Mouse (Mus musculus) forebrain, embryonic 11.5 days (tissue): ENCODE results near the gene Dusp5. TPM values are rescaled to one million over a fixed set of nuclear protein-coding genes. Genes with fewer than 3 reads are reported as not detected.
A peak's percentile ranks its signal among the peaks of the same experiment; 100 is the strongest.

Source experiments
- ATAC-seq: fragments of 200-750 bp; cut with Nextera tagmentation; replicated peaks from 2 replicates; pipeline ENCODE4 v1.8.0; 2017; ENCODE audit warnings: moderate TSS enrichment; ENCODE audit not compliant: low FRiP score
- DNase-seq: peaks from one replicate; pipeline ENCODE4 v3.0.0-alpha.2; 2017; ENCODE audit warnings: low spot score
- H3K27ac ChIP-seq: fragments of 300-500 bp; sonication (generic); 2 replicates; pipeline ENCODE4 v1.5.1; 2014; ENCODE audit warnings: low read depth, low read length
- H3K27me3 ChIP-seq: fragments of 300-500 bp; sonication (generic); 2 replicates; pipeline ENCODE4 v1.6.1; 2014; ENCODE audit warnings: mild to moderate bottlenecking, low read length, mixed read lengths; ENCODE audit not compliant: control insufficient read depth, insufficient read depth
- H3K36me3 ChIP-seq: fragments of 300-500 bp; sonication (generic); 2 replicates; pipeline ENCODE4 v1.6.1; 2014; ENCODE audit warnings: mild to moderate bottlenecking, low read length, moderate library complexity, mixed read lengths; ENCODE audit not compliant: control insufficient read depth, insufficient read depth
- H3K4me1 ChIP-seq: fragments of 300-500 bp; sonication (generic); replicated peaks from 2 replicates; pipeline ENCODE4 v1.6.1; 2014; ENCODE audit warnings: low read length, mixed read lengths; ENCODE audit not compliant: control insufficient read depth, insufficient read depth
- H3K4me2 ChIP-seq: fragments of 300-500 bp; sonication (generic); 2 replicates; pipeline ENCODE4 v1.6.1; 2014; ENCODE audit warnings: low read depth, mild to moderate bottlenecking, low read length, moderate library complexity, mixed read lengths; ENCODE audit not compliant: severe bottlenecking
- H3K4me3 ChIP-seq: fragments of 300-500 bp; sonication (generic); 2 replicates; pipeline ENCODE4 v1.5.1; 2014; ENCODE audit warnings: low read depth, low read length
- H3K9ac ChIP-seq: fragments of 300-500 bp; sonication (generic); 2 replicates; pipeline ENCODE4 v1.6.1; 2014; ENCODE audit warnings: low read length
- H3K9me3 ChIP-seq: fragments of 300-500 bp; sonication (generic); 2 replicates; pipeline ENCODE4 v1.6.1; 2016; ENCODE audit warnings: low read length, mixed read lengths; ENCODE audit not compliant: control insufficient read depth
- WGBS: fragments of 180-500 bp; shearing (Covaris S2); extraction: QIAGEN DNeasy Blood & Tissue Kit; methylation state at CpG from one replicate; pipeline ENCODE4 v1.1.7; 2014; 5-methylcytosine and 5-hydroxymethylcytosine counted together
- polyA plus RNA-seq: library from polyadenylated mRNA; unstranded; fragments of >200 nt; fragmentation: Nextera tagmentation; extraction: Ambion mirVana; gene quantifications from 2 replicates; pipeline ENCODE4 v1.2.1, GENCODE M21; 2014

Gene Dusp5
- polyA plus RNA-seq, 1 experiment from 2014 or later: 4.4 TPM

- WGBS: 19% methylated on average over 10 of the region's 10 CpGs
- Histone ChIP-seq H3K4me3 (no peak overlapping the region), H3K4me2 (no peak overlapping the region), H3K36me3 (no peaks in the 10 kb centered on the region), H3K9ac (no peak overlapping the region), H3K27me3 (peaks cover 3% of the 10 kb centered on the region; the same call in 1 of the 2 replicates), H3K4me1 (peaks cover 8% of the 10 kb centered on the region; the same call in 1 of the 2 replicates), H3K9me3 (no peaks in the 10 kb centered on the region), H3K27ac (no peak overlapping the region)
- DNase-seq (no peak), ATAC-seq (no peak)
Observed at GRCm38 (mm10) chr19:53527480-53527879, 1.4 kb upstream of the Dusp5 start.

GRCm38 (mm10) chr19:53528131-53528621 lies 733 bp upstream of the Dusp5 start:
- peaks cover 8% of the 10 kb centered on the region; the same call in 1 of the 2 replicates for H3K4me1 ChIP-seq
- peak overlapping the region; percentile 88 for H3K4me2 ChIP-seq
- DNase-seq (peak; percentile 54), ATAC-seq (peak; percentile 40)
- no peaks in the 10 kb centered on the region for H3K36me3 ChIP-seq
- no peaks in the 10 kb centered on the region for H3K9me3 ChIP-seq
- peaks cover 3% of the 10 kb centered on the region; the same call in 1 of the 2 replicates for H3K27me3 ChIP-seq
- 1% methylated on average over 13 of the region's 13 CpGs for WGBS
- peak overlapping the region; percentile 42 for H3K4me3 ChIP-seq
- no peak overlapping the region for H3K27ac ChIP-seq
- H3K9ac ChIP-seq: peak overlapping the region; percentile 56

GRCm38 (mm10) chr19:53529455-53529704 lies 471 bp downstream of the Dusp5 start:
- Histone ChIP-seq H3K9me3 (no peaks in the 10 kb centered on the region), H3K4me3 (peak overlapping the region; percentile 42), H3K4me2 (peak overlapping the region; percentile 88), H3K9ac (peak overlapping the region; percentile 48), H3K27ac (no peak overlapping the region), H3K27me3 (peaks cover 3% of the 10 kb centered on the region; the same call in 1 of the 2 replicates), H3K4me1 (peaks cover 8% of the 10 kb centered on the region; the same call in 1 of the 2 replicates), H3K36me3 (no peaks in the 10 kb centered on the region)
- under 1% methylated on average over 36 of the region's 36 CpGs for WGBS
- DNase-seq (no peak), ATAC-seq (no peak; the same call in 1 of the 2 replicates)

- DNase-seq (no peak), ATAC-seq (peak; percentile 25)
- H3K9ac ChIP-seq: peak overlapping the region; percentile 48
- peaks cover 8% of the 10 kb centered on the region; the same call in 1 of the 2 replicates for H3K4me1 ChIP-seq
- H3K36me3 ChIP-seq: no peaks in the 10 kb centered on the region
- no peaks in the 10 kb centered on the region for H3K9me3 ChIP-seq
- H3K4me2 ChIP-seq: peak overlapping the region; percentile 88
- no peak overlapping the region for H3K27ac ChIP-seq
- H3K27me3 ChIP-seq: peaks cover 3% of the 10 kb centered on the region; the same call in 1 of the 2 replicates
- WGBS: 1% methylated on average over 31 of the region's 31 CpGs
- H3K4me3 ChIP-seq: peak overlapping the region; percentile 42
Observed at GRCm38 (mm10) chr19:53529705-53530562, 1.0 kb downstream of the Dusp5 start.

- H3K4me1 ChIP-seq: peaks cover 8% of the 10 kb centered on the region; the same call in 1 of the 2 replicates
- no peaks in the 10 kb centered on the region for H3K36me3 ChIP-seq
- H3K27ac ChIP-seq: no peak overlapping the region
- no peak overlapping the region for H3K4me2 ChIP-seq
- no peak for ATAC-seq
- DNase-seq: no peak
- no peak overlapping the region for H3K9ac ChIP-seq
- H3K27me3 ChIP-seq: peaks cover 3% of the 10 kb centered on the region; the same call in 1 of the 2 replicates
- no peaks in the 10 kb centered on the region for H3K9me3 ChIP-seq
- 35% methylated on average over 10 of the region's 10 CpGs for WGBS
- H3K4me3 ChIP-seq: no peak overlapping the region
Observed at GRCm38 (mm10) chr19:53531416-53531815, 2.5 kb downstream of the Dusp5 start.

- Histone ChIP-seq H3K27ac (no peak overlapping the region), H3K36me3 (no peaks in the 10 kb centered on the region), H3K4me3 (no peak overlapping the region), H3K9me3 (no peaks in the 10 kb centered on the region), H3K4me1 (peaks cover 8% of the 10 kb centered on the region; the same call in 1 of the 2 replicates), H3K27me3 (peaks cover 3% of the 10 kb centered on the region; the same call in 1 of the 2 replicates), H3K4me2 (no peak overlapping the region), H3K9ac (no peak overlapping the region)
- no peak for ATAC-seq
- no peak for DNase-seq
- WGBS: 45% methylated on average over 6 of the region's 6 CpGs
Observed at GRCm38 (mm10) chr19:53532021-53532420, 3.1 kb downstream of the Dusp5 start.

- no peak overlapping the region for H3K4me3 ChIP-seq
- DNase-seq: no peak
- peaks cover 3% of the 10 kb centered on the region; the same call in 1 of the 2 replicates for H3K27me3 ChIP-seq
- 83% methylated on average over 6 of the region's 6 CpGs for whole genome bisulfite sequencing
- H3K9ac ChIP-seq: no peak overlapping the region
- H3K4me2 ChIP-seq: no peak overlapping the region
- no peak overlapping the region for H3K27ac ChIP-seq
- no peak for ATAC-seq
- no peaks in the 10 kb centered on the region for H3K9me3 ChIP-seq
- peaks cover 8% of the 10 kb centered on the region; the same call in 1 of the 2 replicates for H3K4me1 ChIP-seq
- no peaks in the 10 kb centered on the region for H3K36me3 ChIP-seq
Observed at GRCm38 (mm10) chr19:53532676-53533075, 3.8 kb downstream of the Dusp5 start.

GRCm38 (mm10) chr19:53533236-53533635 lies 4.3 kb downstream of the Dusp5 start:
- 83% methylated on average over 7 of the region's 7 CpGs for WGBS
- no peak for ATAC-seq
- peaks cover 6% of the 10 kb centered on the region; the same call in 1 of the 2 replicates for H3K4me1 ChIP-seq
- no peak overlapping the region for H3K9ac ChIP-seq
- H3K27me3 ChIP-seq: peaks cover 3% of the 10 kb centered on the region; the same call in 1 of the 2 replicates
- H3K27ac ChIP-seq: no peak overlapping the region
- no peak for DNase-seq
- no peaks in the 10 kb centered on the region for H3K36me3 ChIP-seq
- H3K4me2 ChIP-seq: no peak overlapping the region
- H3K4me3 ChIP-seq: no peak overlapping the region
- H3K9me3 ChIP-seq: no peaks in the 10 kb centered on the region
